Mouse (Mus musculus): Measurements from ENCODE around the gene Mical3.

DNA sequence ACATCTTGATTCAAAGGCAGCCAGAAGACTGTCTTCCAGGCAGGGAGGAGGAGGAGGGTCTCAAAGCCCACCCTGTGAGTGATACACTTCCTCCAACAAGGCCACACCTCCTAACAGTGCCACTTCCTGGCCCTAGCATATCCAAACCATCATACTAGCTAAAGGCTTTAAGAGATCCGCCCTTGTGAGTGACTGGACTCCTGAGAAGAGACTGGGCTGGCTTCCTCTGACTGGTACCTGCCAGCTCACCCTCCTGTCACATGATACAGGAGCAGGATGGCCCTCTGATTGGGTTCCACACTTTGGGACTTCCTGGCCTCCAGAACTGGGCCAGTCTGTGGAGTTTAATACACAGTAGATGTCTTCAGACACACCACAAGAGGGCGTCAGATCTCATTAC, 58.2 kb downstream of the Mical3 start:
- TF ChIP-seq CTCF (IDR thresholded peaks at IDR 0.05; ENCODE audit: low read depth) = no peak
- TF ChIP-seq EP300 (IDR thresholded peaks at IDR 0.05; ENCODE audit: low read depth) = no peak

All from heart, postnatal 0 days (tissue).